Mouse (Mus musculus): ENCODE data around the gene Tsfm. TPM values are rescaled to one million over a fixed set of nuclear protein-coding genes. Genes with fewer than 3 reads are reported as not detected.

Tsfm gene
- total RNA-seq, 2 experiments from 2014 or later: 45.6 to 46.6 TPM

- no peak for ATAC-seq (replicated peaks; ENCODE audit: poor library complexity)
Observed at GRCm38 (mm10) chr10:127042468-127043115, 12.0 kb upstream of the Tsfm start.

GRCm38 (mm10) chr10:127041774-127042338, 11.2 kb upstream of the Tsfm start:
- ATAC-seq (replicated peaks; ENCODE audit: poor library complexity): peak; percentile 84

- ATAC-seq (replicated peaks; ENCODE audit: poor library complexity): peak; percentile 32
Observed at GRCm38 (mm10) chr10:127041274-127041766, 10.7 kb upstream of the Tsfm start, which contains the start of the genes Mettl1 and Eef1akmt3. TSS of gene Mettl1 (plus strand) at chr10:127041414. TSS of gene Eef1akmt3 (minus strand) at chr10:127041513.

GRCm38 (mm10) chr10:127040569-127041214, 10.1 kb upstream of the Tsfm start:
- ATAC-seq (replicated peaks; ENCODE audit: poor library complexity): 0 out of 2 replicates have a peak, but pooled peaks have one; percentile 9

- no peak for ATAC-seq (replicated peaks; ENCODE audit: poor library complexity)
Observed at GRCm38 (mm10) chr10:127037641-127038040, 7.0 kb upstream of the Tsfm start.

GRCm38 (mm10) chr10:127036273-127036672, 5.6 kb upstream of the Tsfm start:
- no peak for ATAC-seq (replicated peaks; ENCODE audit: poor library complexity)

- ATAC-seq (replicated peaks; ENCODE audit: poor library complexity): no peak
Observed at GRCm38 (mm10) chr10:127033301-127033741, 2.7 kb upstream of the Tsfm start.

- ATAC-seq (replicated peaks; ENCODE audit: poor library complexity): no peak
Observed at GRCm38 (mm10) chr10:127018422-127018821, 12.2 kb downstream of the Tsfm start.

GRCm38 (mm10) chr10:127017071-127017470, 13.6 kb downstream of the Tsfm start:
- no peak for ATAC-seq (replicated peaks; ENCODE audit: poor library complexity)

- ATAC-seq (replicated peaks; ENCODE audit: poor library complexity): peak; percentile 88
Observed at GRCm38 (mm10) chr10:127016488-127016887, 14.2 kb downstream of the Tsfm start.

- ATAC-seq (replicated peaks; ENCODE audit: poor library complexity): no peak
Observed at GRCm38 (mm10) chr10:127003806-127004205, 26.8 kb downstream of the Tsfm start.

GRCm38 (mm10) chr10:127003334-127003733, 27.3 kb downstream of the Tsfm start:
- no peak for ATAC-seq (replicated peaks; ENCODE audit: poor library complexity)

- ATAC-seq (replicated peaks; ENCODE audit: poor library complexity): no peak
Observed at GRCm38 (mm10) chr10:127002765-127003164, 27.9 kb downstream of the Tsfm start.

GRCm38 (mm10) chr10:127002056-127002455, 28.6 kb downstream of the Tsfm start:
- ATAC-seq (replicated peaks; ENCODE audit: poor library complexity): no peak

- no peak for ATAC-seq (replicated peaks; ENCODE audit: poor library complexity)
Observed at GRCm38 (mm10) chr10:127001297-127001696, 29.3 kb downstream of the Tsfm start.

- peak; percentile 23 for ATAC-seq (replicated peaks; ENCODE audit: poor library complexity)
Observed at GRCm38 (mm10) chr10:127000529-127000928, 30.1 kb downstream of the Tsfm start, which contains the start of gene Avil. TSS of gene Avil (plus strand) at chr10:127000709.

GRCm38 (mm10) chr10:126997340-126998113, 33.1 kb downstream of the Tsfm start:
- ATAC-seq (replicated peaks; ENCODE audit: poor library complexity): no peak

GRCm38 (mm10) chr10:126993621-126994020, 37.0 kb downstream of the Tsfm start:
- no peak for ATAC-seq (replicated peaks; ENCODE audit: poor library complexity)

- ATAC-seq (replicated peaks; ENCODE audit: poor library complexity): peak; percentile 11; the same call in 1 of the 2 replicates
Observed at GRCm38 (mm10) chr10:126991676-126992075, 39.0 kb downstream of the Tsfm start.

GRCm38 (mm10) chr10:126990313-126991056, 40.2 kb downstream of the Tsfm start:
- peak; percentile 81 for ATAC-seq (replicated peaks; ENCODE audit: poor library complexity)

All from megakaryocyte progenitor cell, adult 5-6 weeks (primary cell).